Mouse (Mus musculus) liver, embryonic 16.5 days (tissue): Measurements from ENCODE around the gene Zc3hav1l. TPM values are rescaled to one million over a fixed set of nuclear protein-coding genes. Genes with fewer than 3 reads are reported as not detected.
A peak's percentile ranks its signal among the peaks of the same experiment; 100 is the strongest.

ENCODE experiments used
- ATAC-seq: fragments of 200-750 bp; cut with Nextera tagmentation; 2 replicates; pipeline ENCODE4 v1.8.0; 2017; ENCODE audit warnings: low read depth, mild to moderate bottlenecking, moderate number of reproducible peaks, moderate library complexity
- H3K27ac ChIP-seq: fragments of 300-500 bp; sonication (generic); 2 replicates; pipeline ENCODE4 v1.5.1; 2014; ENCODE audit warnings: mild to moderate bottlenecking, low read length
- H3K27me3 ChIP-seq: fragments of 300-500 bp; sonication (generic); 2 replicates; pipeline ENCODE4 v1.6.1; 2014; ENCODE audit warnings: low read depth, low read length, mixed read lengths; ENCODE audit not compliant: control insufficient read depth, insufficient read depth
- H3K36me3 ChIP-seq: fragments of 300-500 bp; sonication (generic); 2 replicates; pipeline ENCODE4 v1.6.1; 2014; ENCODE audit warnings: mild to moderate bottlenecking; ENCODE audit not compliant: control insufficient read depth, insufficient read depth
- H3K4me1 ChIP-seq: fragments of 300-500 bp; sonication (generic); 2 replicates; pipeline ENCODE4 v1.6.1; 2014; ENCODE audit warnings: low read depth, low read length, mixed read lengths; ENCODE audit not compliant: control insufficient read depth
- H3K4me2 ChIP-seq: fragments of 300-500 bp; sonication (generic); 2 replicates; pipeline ENCODE4 v1.6.1; 2014; ENCODE audit warnings: low read depth, low read length, mixed read lengths
- H3K4me3 ChIP-seq: fragments of 300-500 bp; sonication (generic); 2 replicates; pipeline ENCODE4 v1.5.1; 2014; ENCODE audit warnings: low read depth, mild to moderate bottlenecking, low read length
- H3K9ac ChIP-seq: fragments of 300-500 bp; sonication (generic); 2 replicates; pipeline ENCODE4 v1.6.1; 2014; ENCODE audit warnings: low read depth, low read length
- H3K9me3 ChIP-seq: fragments of 300-500 bp; sonication (generic); replicated peaks from 2 replicates; pipeline ENCODE4 v1.6.1; 2016; ENCODE audit warnings: low read length; ENCODE audit not compliant: control insufficient read depth
- WGBS: fragments of 180-500 bp; shearing (Covaris S2); extraction: QIAGEN DNeasy Blood & Tissue Kit; methylation state at CpG from one replicate; pipeline ENCODE4 v1.1.7; 2014; ENCODE audit not compliant: insufficient replicate concordance; 5-methylcytosine and 5-hydroxymethylcytosine counted together
- polyA plus RNA-seq: library from polyadenylated mRNA; unstranded; fragments of >200 nt; fragmentation: Nextera tagmentation; extraction: Ambion mirVana; gene quantifications from 2 replicates; pipeline ENCODE4 v1.2.1, GENCODE M21; 2015

The Zc3hav1l gene
- 1.1 and 1.4 TPM in 2 replicates for polyA plus RNA-seq

DNA sequence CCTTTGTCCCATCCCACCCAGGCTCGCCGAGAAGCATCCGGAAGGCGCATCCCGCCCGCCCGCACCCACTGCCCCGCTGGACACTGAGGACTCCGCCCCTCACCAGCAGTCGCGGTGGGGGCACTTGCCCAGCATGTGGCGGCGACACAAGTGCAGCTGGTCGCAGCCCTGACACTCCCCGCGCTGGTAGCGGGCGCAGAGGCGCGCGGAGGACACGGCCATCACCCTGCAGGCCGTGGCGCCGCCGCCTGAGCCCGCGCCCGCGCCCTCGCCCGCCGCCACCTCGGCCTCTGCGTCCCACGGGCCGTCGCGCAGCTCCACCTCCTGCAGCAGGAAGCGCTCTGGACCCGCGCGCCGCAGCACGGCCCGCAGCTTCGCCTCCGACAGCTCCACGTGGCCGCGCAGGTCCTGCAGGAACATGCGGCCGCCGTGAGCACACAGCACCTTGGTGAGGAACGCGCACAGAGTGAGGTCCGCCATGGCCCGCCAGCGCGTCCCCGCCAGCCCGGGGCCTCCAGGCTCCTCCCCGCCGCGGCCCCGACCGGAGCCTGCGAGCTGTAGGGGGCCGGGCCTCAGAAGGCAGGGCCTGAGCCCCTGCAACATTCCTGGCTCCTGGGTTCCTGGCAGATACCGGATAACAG is at the start of gene Zc3hav1l:
TSS of gene Zc3hav1l (minus strand) at position 499 of the 641 bp plus-strand sequence.
- peak within 1 kb of the TSS; percentile 74 for H3K9ac ChIP-seq
- H3K27ac ChIP-seq = peak within 1 kb of the TSS; percentile 47; the same call in 1 of the 2 replicates
- H3K36me3 ChIP-seq = peaks cover 7% of the 10 kb centered on the region
- ATAC-seq = peak; percentile 90
- peak within 1 kb of the TSS; percentile 75 for H3K4me3 ChIP-seq
- no peaks in the 10 kb centered on the region for H3K9me3 ChIP-seq
- peaks cover 13% of the 10 kb centered on the region for H3K4me1 ChIP-seq
- 0% methylated on average over 70 of the region's 70 CpGs for WGBS
- H3K4me2 ChIP-seq = peak within 1 kb of the TSS; percentile 84
- H3K27me3 ChIP-seq = no peaks in the 10 kb centered on the region

DNA sequence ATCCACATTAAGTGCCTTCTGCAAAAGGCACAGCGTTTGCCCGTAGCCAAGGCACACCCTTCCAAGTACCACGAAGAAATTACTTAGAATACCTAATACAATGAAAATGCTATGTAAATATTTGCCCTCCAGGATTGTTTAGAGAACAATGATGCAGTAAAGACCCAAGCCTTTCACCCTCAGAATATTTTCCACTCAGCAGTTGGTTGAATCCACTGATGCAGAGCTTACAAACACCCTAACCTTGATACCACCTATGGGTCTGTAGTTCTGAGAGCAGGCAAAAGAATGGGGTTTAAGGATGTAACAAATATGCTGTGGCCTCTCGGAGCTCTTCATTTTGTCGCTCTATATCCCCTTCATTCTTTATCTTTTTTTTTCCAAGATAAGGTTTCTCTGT is 48.8 kb upstream of the Zc3hav1l start:
- peak overlapping the region; percentile 38 for H3K27ac ChIP-seq
- peak overlapping the region; percentile 28; the same call in 1 of the 2 replicates for H3K4me2 ChIP-seq
- no peak overlapping the region for H3K4me3 ChIP-seq
- peaks cover 3% of the 10 kb centered on the region for H3K36me3 ChIP-seq
- no peak for ATAC-seq
- 49% methylated on average over 5 of the region's 5 CpGs for WGBS
- no peaks in the 10 kb centered on the region for H3K27me3 ChIP-seq
- peaks cover 77% of the 10 kb centered on the region for H3K4me1 ChIP-seq
- H3K9ac ChIP-seq = no peak overlapping the region
- H3K9me3 ChIP-seq = no peaks in the 10 kb centered on the region

DNA sequence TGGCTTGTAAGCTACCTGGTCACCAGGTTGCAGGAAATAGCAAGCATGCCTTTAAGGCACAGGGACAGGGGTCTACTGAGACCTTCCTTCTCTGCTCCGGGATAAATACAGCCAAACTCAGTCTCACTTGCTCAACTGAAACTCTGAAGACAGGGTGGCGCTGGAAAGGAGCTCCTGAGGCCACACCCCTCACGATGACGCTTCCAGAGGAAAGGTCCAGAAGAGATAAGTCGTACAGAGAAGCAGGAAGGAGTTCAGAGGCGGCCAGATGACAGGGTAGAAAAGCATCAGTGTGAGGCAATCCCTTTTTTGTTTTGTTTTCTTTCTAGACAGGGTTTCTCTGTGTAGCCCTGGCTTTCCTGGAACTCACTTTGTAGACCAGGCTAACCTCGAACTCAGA is 46.7 kb upstream of the Zc3hav1l start:
- Histone ChIP-seq H3K9ac (peak overlapping the region; percentile 70), H3K9me3 (no peaks in the 10 kb centered on the region), H3K27ac (peak overlapping the region; percentile 93), H3K4me2 (peak overlapping the region; percentile 72), H3K4me1 (peaks cover 78% of the 10 kb centered on the region), H3K27me3 (no peaks in the 10 kb centered on the region), H3K4me3 (peak overlapping the region; percentile 54), H3K36me3 (peaks cover 3% of the 10 kb centered on the region)
- 10% methylated on average over 7 of the region's 7 CpGs for WGBS
- ATAC-seq = peak; percentile 72

DNA sequence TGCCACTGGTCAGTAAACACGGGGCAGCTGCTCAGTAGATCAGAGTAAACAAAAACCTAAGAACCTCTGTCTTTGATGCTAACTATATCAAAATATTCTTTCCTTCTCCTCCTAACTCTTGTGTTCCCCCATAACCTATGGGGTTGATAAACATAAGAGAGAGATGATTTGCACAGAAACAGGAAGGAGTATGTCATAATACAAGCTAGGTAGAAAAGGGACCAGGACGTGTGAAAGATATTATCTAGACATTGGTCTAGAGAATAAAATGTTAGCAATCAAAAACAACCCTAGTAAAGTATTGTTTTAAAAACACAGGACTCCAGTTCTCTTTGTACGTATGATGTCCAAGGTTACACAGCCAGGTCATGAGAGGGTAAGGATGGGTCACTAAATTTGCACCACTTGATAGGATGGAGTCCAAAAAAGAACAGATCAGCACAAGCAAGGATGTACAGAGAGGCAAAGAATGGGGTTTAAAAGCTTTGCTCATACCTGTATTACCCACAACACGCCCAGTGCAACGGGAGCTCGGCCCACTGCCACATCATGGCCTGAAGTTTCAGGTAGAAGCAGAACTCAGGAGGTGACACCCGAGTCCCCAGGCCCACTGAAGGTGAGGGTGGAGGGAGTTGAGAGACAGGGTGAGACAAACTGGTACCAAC is 45.1 kb upstream of the Zc3hav1l start:
- ATAC-seq = no peak
- Histone ChIP-seq H3K4me2 (peak overlapping the region; percentile 72), H3K4me1 (peaks cover 79% of the 10 kb centered on the region), H3K9ac (peak overlapping the region; percentile 67), H3K4me3 (peak overlapping the region; percentile 59), H3K9me3 (no peaks in the 10 kb centered on the region), H3K36me3 (peaks cover 11% of the 10 kb centered on the region), H3K27ac (peak overlapping the region; percentile 98), H3K27me3 (no peaks in the 10 kb centered on the region)
- WGBS = 56% methylated on average over 7 of the region's 7 CpGs

GRCm38 (mm10) chr6:38343581-38343980 is 44.5 kb upstream of the Zc3hav1l start:
- peak overlapping the region; percentile 59 for H3K4me3 ChIP-seq
- peak overlapping the region; percentile 98 for H3K27ac ChIP-seq
- H3K36me3 ChIP-seq = peaks cover 17% of the 10 kb centered on the region
- ATAC-seq = no peak
- peaks cover 79% of the 10 kb centered on the region for H3K4me1 ChIP-seq
- H3K27me3 ChIP-seq = no peaks in the 10 kb centered on the region
- no peaks in the 10 kb centered on the region for H3K9me3 ChIP-seq
- 16% methylated on average over 3 of the region's 3 CpGs for WGBS
- H3K9ac ChIP-seq = peak overlapping the region; percentile 67
- H3K4me2 ChIP-seq = peak overlapping the region; percentile 72

- Histone ChIP-seq H3K9ac (peak overlapping the region; percentile 67), H3K27ac (peak overlapping the region; percentile 98), H3K9me3 (no peaks in the 10 kb centered on the region), H3K36me3 (peaks cover 23% of the 10 kb centered on the region), H3K4me1 (peaks cover 76% of the 10 kb centered on the region), H3K4me3 (peak overlapping the region; percentile 59), H3K4me2 (peak overlapping the region; percentile 72), H3K27me3 (no peaks in the 10 kb centered on the region)
- WGBS = 8% methylated on average over 8 of the region's 8 CpGs
- ATAC-seq = no peak
These were observed 43.6 kb upstream of the Zc3hav1l start for GRCm38 (mm10) chr6:38342666-38342992.

DNA sequence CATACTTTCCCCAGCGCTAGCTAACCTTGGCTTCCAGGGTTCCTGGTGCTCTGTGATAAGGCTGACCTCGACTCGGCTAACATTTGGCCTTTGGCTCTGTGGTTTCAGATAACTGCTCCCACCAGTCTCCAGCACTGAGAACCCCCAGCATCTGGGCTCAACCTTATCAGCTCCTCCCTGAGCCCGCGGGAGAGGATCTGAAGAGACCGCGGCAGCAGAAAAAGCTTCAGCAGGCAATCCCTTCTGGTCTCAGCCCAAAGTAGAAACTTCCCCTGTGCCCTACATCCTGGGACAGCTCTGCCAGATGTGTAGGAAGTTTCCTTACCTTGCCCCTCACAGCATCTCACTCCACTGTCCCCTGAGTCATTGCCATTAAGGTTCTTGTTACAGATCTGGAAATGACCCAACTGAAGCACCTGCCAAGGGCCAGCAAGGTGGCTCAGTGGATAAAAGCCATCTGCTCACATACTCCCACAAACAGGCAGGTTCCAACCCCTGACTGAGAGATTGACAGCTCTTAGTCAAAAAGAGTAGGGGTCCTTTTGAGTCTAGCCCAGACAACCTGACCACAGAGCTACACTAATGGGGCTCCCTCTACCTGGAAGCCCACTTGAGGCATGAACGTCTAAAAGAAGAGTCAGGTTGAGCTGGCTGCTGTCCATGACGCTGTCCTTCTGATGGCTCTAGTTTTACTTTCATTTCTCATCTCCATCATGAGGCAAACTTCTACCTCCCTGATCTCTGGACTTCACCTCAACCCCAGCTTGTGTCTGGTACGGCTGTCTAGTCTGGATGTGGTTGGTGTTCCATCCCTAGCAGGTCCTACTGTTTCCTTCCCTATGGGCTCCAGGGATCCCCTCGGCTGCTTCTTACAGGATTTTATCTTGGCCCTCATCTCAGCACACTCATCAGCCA is 42.9 kb upstream of the Zc3hav1l start:
- peak overlapping the region; percentile 63 for H3K9ac ChIP-seq
- H3K4me2 ChIP-seq = peak overlapping the region; percentile 72
- H3K27ac ChIP-seq = peak overlapping the region; percentile 98
- H3K4me1 ChIP-seq = peaks cover 72% of the 10 kb centered on the region
- peaks cover 27% of the 10 kb centered on the region for H3K36me3 ChIP-seq
- ATAC-seq = peak; percentile 91
- H3K9me3 ChIP-seq = no peaks in the 10 kb centered on the region
- 4% methylated on average over 11 of the region's 11 CpGs for WGBS
- no peaks in the 10 kb centered on the region for H3K27me3 ChIP-seq
- H3K4me3 ChIP-seq = peak overlapping the region; percentile 59

- H3K4me1 ChIP-seq = peaks cover 49% of the 10 kb centered on the region
- H3K36me3 ChIP-seq = peaks cover 57% of the 10 kb centered on the region
- 62% methylated on average over 2 of the region's 2 CpGs for WGBS
- ATAC-seq = no peak
- H3K27ac ChIP-seq = peak overlapping the region; percentile 50
- no peaks in the 10 kb centered on the region for H3K9me3 ChIP-seq
- H3K4me2 ChIP-seq = no peak overlapping the region
- no peaks in the 10 kb centered on the region for H3K27me3 ChIP-seq
- no peak overlapping the region for H3K9ac ChIP-seq
- no peak overlapping the region for H3K4me3 ChIP-seq
These were observed 40.0 kb upstream of the Zc3hav1l start for GRCm38 (mm10) chr6:38339078-38339477.
